Mouse (Mus musculus) heart, adult 11 months (tissue): ENCODE results near the gene Clta.

ENCODE experiments used
- DNase-seq: peaks from one replicate; pipeline ENCODE4 v3.0.0; 2022

Clta gene

GRCm38 (mm10) chr4:44074422-44074821 is 70.2 kb downstream of the Clta start:
- peak; percentile 42 for DNase-seq

DNA sequence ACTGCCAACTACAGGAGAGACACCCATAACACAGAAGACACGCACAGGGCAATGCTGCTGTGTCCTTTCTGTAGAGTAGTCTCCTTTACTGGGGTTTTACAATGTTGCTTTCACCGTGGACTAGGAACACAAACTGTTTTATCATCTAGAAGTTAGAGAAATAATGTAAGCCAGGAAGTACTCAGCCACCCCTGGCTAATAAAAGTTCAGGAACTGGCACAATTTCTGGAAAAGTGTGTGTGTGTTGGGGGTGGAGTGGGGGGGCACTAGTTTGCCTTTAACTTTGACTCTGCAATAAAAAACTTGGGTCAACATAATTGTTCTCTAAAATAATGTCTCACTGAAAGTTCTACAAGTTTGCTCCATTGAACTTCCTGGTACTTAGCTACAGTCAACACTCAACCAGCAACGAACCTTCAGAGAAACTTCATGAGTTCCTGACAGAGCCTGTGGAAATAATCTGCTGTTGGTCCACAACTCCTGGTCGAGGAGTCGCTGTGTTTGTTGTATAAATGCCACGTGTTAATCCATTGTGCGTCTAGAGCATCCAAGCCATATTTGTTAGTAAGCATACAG is 74.2 kb downstream of the Clta start:
- peak; percentile 59 for DNase-seq
